Mouse (Mus musculus) heart, embryonic 10.5 days (tissue): ENCODE data around the gene Basp1. TPM values are rescaled to one million over a fixed set of nuclear protein-coding genes. Genes with fewer than 3 reads are reported as not detected.

ENCODE experiments used
- DNase-seq: peaks from one replicate; pipeline ENCODE4 v3.0.0-alpha.2; 2017; ENCODE audit warnings: low spot score
- H3K27ac ChIP-seq: fragments of 300-500 bp; sonication (generic); 2 replicates; pipeline ENCODE4 v1.5.1; 2016; ENCODE audit warnings: mild to moderate bottlenecking
- H3K27me3 ChIP-seq: fragments of 300-500 bp; sonication (generic); 2 replicates; pipeline ENCODE4 v1.6.1; 2016; ENCODE audit warnings: mild to moderate bottlenecking; ENCODE audit not compliant: poor library complexity, insufficient read depth, severe bottlenecking
- H3K36me3 ChIP-seq: fragments of 300-500 bp; sonication (generic); 2 replicates; pipeline ENCODE4 v1.6.1; 2016; ENCODE audit warnings: mild to moderate bottlenecking, moderate library complexity
- H3K4me1 ChIP-seq: fragments of 300-500 bp; sonication (generic); 2 replicates; pipeline ENCODE4 v1.6.1; 2016; ENCODE audit warnings: mild to moderate bottlenecking
- H3K4me3 ChIP-seq: fragments of 300-500 bp; sonication (generic); 2 replicates; pipeline ENCODE4 v1.5.1; 2016; ENCODE audit warnings: mild to moderate bottlenecking, moderate library complexity
- H3K9me3 ChIP-seq: fragments of 300-500 bp; sonication (generic); 2 replicates; pipeline ENCODE4 v1.6.1; 2016; ENCODE audit warnings: mild to moderate bottlenecking, moderate library complexity
- WGBS: fragments of 180-500 bp; shearing (Covaris S2); methylation state at CpG from one replicate; pipeline ENCODE4 v1.1.7; 2016; 5-methylcytosine and 5-hydroxymethylcytosine counted together
- polyA plus RNA-seq: library from polyadenylated mRNA; unstranded; fragments of >200 nt; fragmentation: Nextera tagmentation; extraction: Ambion mirVana; gene quantifications from 2 replicates; pipeline ENCODE4 v1.2.1, GENCODE M21; 2016

Basp1 gene
- polyA plus RNA-seq, 1 experiment from 2014 or later, result 22.0 TPM

GRCm38 (mm10) chr15:25376914-25377313, 36.6 kb downstream of the Basp1 start:
- no peak overlapping the region for H3K27ac ChIP-seq
- H3K27me3 ChIP-seq, result no peaks in the 10 kb centered on the region
- no peak for DNase-seq
- no peaks in the 10 kb centered on the region for H3K9me3 ChIP-seq
- 77% methylated on average over 3 of the region's 3 CpGs for WGBS
- H3K4me1 ChIP-seq, result no peaks in the 10 kb centered on the region
- H3K36me3 ChIP-seq, result 0 out of 2 replicates have a peak, but pooled peaks cover 2% of the 10 kb centered on the region
- no peak overlapping the region for H3K4me3 ChIP-seq

- H3K4me3 ChIP-seq, result no peak overlapping the region
- H3K27me3 ChIP-seq, result no peaks in the 10 kb centered on the region
- no peak overlapping the region for H3K27ac ChIP-seq
- H3K4me1 ChIP-seq, result no peaks in the 10 kb centered on the region
- H3K36me3 ChIP-seq, result no peaks in the 10 kb centered on the region
- 80% methylated on average over 3 of the region's 3 CpGs for WGBS
- no peak for DNase-seq
- no peaks in the 10 kb centered on the region for H3K9me3 ChIP-seq
Measured at GRCm38 (mm10) chr15:25373486-25373885, 40.1 kb downstream of the Basp1 start.

DNA sequence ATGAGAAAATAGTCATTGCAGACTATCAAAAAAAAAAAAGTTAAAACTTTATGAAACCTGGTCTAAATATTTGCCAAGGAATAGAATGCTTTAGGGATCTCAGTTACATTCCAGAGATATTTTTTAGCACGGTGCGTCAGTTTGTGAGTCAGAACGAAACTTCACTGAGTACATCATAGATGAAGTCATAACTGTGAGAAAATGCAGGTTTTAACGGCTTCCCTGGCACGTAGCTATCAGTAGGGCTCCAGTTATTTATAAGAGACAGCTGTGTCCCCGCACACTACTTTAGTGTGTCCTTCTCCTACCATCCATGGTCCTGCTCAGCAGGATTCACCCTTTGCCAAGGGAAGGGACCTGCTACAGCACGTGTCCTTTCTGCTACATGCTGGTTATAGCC, 44.0 kb downstream of the Basp1 start:
- 74% methylated on average over 7 of the region's 7 CpGs for WGBS
- no peaks in the 10 kb centered on the region for H3K9me3 ChIP-seq
- no peaks in the 10 kb centered on the region for H3K36me3 ChIP-seq
- H3K4me1 ChIP-seq, result peaks cover 4% of the 10 kb centered on the region; the same call in 1 of the 2 replicates
- no peaks in the 10 kb centered on the region for H3K27me3 ChIP-seq
- H3K4me3 ChIP-seq, result no peak overlapping the region
- DNase-seq, result no peak
- no peak overlapping the region for H3K27ac ChIP-seq

DNA sequence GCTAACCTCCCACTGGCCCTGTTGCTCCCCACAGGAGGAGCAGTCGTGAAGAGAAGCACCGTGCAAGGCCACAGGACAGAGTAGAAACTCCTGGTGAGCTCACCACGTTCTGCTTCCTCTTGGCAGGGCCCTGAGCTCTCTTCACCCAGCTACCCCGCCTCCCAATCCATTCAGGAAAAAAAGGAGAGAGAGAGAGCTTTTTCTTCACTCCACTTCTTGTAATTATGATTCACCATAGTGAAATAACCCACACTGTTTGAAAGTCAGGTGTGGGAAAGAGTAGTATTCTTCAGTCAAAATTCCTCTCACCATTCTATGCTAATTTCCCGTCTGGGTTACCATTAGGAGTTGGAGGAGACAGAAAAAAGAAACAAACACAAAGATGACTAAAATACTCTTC, 48.1 kb downstream of the Basp1 start:
- no peak overlapping the region for H3K4me3 ChIP-seq
- no peaks in the 10 kb centered on the region for H3K36me3 ChIP-seq
- H3K27me3 ChIP-seq, result no peaks in the 10 kb centered on the region
- no peak for DNase-seq
- no peaks in the 10 kb centered on the region for H3K9me3 ChIP-seq
- no peak overlapping the region; the same call in 1 of the 2 replicates for H3K27ac ChIP-seq
- 35% methylated on average over 5 of the region's 5 CpGs for WGBS
- H3K4me1 ChIP-seq, result peaks cover 8% of the 10 kb centered on the region; the same call in 1 of the 2 replicates

DNA sequence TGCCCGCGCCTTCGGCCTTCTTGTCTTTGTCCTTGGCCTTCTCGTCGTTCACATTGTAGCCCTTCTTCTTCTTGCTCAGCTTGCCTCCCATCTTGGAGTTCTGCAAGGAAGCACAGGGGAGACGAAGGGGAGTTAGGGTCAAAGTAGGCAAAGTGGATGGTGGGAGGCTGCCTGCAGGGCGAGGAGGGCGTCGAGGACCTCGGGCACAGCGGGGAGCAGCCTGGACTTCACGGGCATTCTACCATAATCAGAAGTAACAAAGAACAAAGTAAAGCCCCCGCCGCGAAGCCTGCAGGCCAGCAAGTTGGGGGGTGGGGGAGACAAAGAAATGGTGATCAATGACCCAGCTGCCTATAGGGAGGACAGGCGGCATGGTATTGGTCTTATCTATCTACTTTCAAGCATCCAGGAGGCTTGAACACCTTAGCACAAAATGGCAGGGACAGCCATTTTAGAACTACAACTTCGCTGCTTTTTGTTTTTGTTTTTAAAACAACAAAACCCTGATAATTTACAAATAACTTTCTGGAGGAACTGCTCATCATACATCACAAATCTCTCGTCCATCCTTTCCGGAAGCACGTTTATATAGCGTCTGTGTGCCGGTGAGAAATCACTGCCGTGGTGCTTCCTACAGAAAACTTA, 48.6 kb downstream of the Basp1 start:
- Histone ChIP-seq H3K4me1 (peaks cover 8% of the 10 kb centered on the region; the same call in 1 of the 2 replicates), H3K27ac (peak overlapping the region; percentile 88), H3K36me3 (no peaks in the 10 kb centered on the region), H3K4me3 (peak overlapping the region; percentile 58), H3K27me3 (no peaks in the 10 kb centered on the region), H3K9me3 (no peaks in the 10 kb centered on the region)
- no peak for DNase-seq
- 22% methylated on average over 23 of the region's 23 CpGs for WGBS

- DNase-seq, result no peak
- Histone ChIP-seq H3K36me3 (no peaks in the 10 kb centered on the region), H3K4me3 (peak overlapping the region; percentile 58), H3K4me1 (peaks cover 8% of the 10 kb centered on the region; the same call in 1 of the 2 replicates), H3K9me3 (no peaks in the 10 kb centered on the region), H3K27ac (peak overlapping the region; percentile 88), H3K27me3 (no peaks in the 10 kb centered on the region)
- WGBS, result 15% methylated on average over 97 of the region's 97 CpGs
Measured at GRCm38 (mm10) chr15:25364160-25364818, 49.3 kb downstream of the Basp1 start.

- no peaks in the 10 kb centered on the region for H3K9me3 ChIP-seq
- H3K4me1 ChIP-seq, result peaks cover 8% of the 10 kb centered on the region; the same call in 1 of the 2 replicates
- no peak overlapping the region for H3K4me3 ChIP-seq
- no peaks in the 10 kb centered on the region for H3K27me3 ChIP-seq
- H3K36me3 ChIP-seq, result no peaks in the 10 kb centered on the region
- WGBS, result 87% methylated on average over 9 of the region's 9 CpGs
- no peak overlapping the region for H3K27ac ChIP-seq
- DNase-seq, result no peak
Measured at GRCm38 (mm10) chr15:25363636-25364035, 49.9 kb downstream of the Basp1 start.

GRCm38 (mm10) chr15:25360825-25361224, 52.7 kb downstream of the Basp1 start:
- Histone ChIP-seq H3K27me3 (no peaks in the 10 kb centered on the region), H3K9me3 (no peaks in the 10 kb centered on the region), H3K4me3 (no peak overlapping the region), H3K36me3 (no peaks in the 10 kb centered on the region), H3K4me1 (peaks cover 8% of the 10 kb centered on the region; the same call in 1 of the 2 replicates), H3K27ac (no peak overlapping the region)
- DNase-seq, result no peak
- WGBS, result 50% methylated on average over 5 of the region's 5 CpGs

- 52% methylated on average over 14 of the region's 14 CpGs for WGBS
- no peaks in the 10 kb centered on the region for H3K27me3 ChIP-seq
- no peak overlapping the region; the same call in 1 of the 2 replicates for H3K4me3 ChIP-seq
- H3K36me3 ChIP-seq, result no peaks in the 10 kb centered on the region
- no peak overlapping the region for H3K27ac ChIP-seq
- DNase-seq, result no peak
- no peaks in the 10 kb centered on the region for H3K9me3 ChIP-seq
- H3K4me1 ChIP-seq, result no peaks in the 10 kb centered on the region
Measured at GRCm38 (mm10) chr15:25358680-25359097, 54.9 kb downstream of the Basp1 start.

DNA sequence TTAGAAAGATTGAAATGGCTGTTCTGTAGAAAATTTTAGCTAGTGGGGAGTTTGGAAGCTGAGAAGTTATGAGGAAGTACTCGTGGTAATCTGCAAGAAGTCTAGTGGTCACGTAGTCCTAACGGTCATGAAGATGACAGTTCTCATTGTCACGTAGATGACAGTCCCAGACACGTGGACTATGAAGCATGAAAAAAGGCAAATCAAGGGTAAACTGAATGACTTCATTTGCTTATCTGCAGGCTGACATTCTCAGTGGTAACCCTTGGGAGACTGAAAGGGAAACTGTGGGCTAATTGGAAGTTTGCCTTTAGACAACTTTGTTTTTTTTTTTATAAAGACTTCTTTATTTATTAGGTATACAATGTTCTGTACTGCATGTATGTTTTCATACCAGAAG, 58.2 kb downstream of the Basp1 start:
- H3K4me1 ChIP-seq, result no peaks in the 10 kb centered on the region
- no peaks in the 10 kb centered on the region for H3K36me3 ChIP-seq
- H3K9me3 ChIP-seq, result no peaks in the 10 kb centered on the region
- no peaks in the 10 kb centered on the region for H3K27me3 ChIP-seq
- no peak overlapping the region for H3K27ac ChIP-seq
- DNase-seq, result no peak
- WGBS, result 75% methylated on average over 5 of the region's 5 CpGs
- H3K4me3 ChIP-seq, result no peak overlapping the region

DNA sequence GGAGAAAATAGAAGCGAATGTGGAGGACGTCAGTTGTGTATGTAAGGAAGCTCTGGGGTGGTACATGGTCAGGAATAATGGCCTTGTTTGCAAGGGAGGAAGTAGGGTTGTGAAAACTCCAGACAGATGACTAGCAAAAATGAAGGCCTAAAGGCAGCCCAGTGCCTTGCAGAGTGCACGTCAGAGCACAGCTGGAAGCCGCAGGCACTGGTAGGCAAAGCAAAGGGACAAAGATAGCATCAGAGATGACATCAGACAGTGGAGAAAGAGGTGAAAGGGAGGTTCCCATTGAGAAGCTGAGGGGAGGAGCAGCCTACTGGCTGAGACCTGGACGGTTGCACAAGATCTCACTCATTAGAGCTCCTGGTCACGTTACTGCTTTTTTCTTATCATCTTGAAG, 58.8 kb downstream of the Basp1 start:
- Histone ChIP-seq H3K4me3 (no peak overlapping the region), H3K4me1 (no peaks in the 10 kb centered on the region), H3K27ac (no peak overlapping the region), H3K36me3 (no peaks in the 10 kb centered on the region), H3K27me3 (no peaks in the 10 kb centered on the region), H3K9me3 (no peaks in the 10 kb centered on the region)
- 61% methylated on average over 6 of the region's 6 CpGs for WGBS
- DNase-seq, result no peak

DNA sequence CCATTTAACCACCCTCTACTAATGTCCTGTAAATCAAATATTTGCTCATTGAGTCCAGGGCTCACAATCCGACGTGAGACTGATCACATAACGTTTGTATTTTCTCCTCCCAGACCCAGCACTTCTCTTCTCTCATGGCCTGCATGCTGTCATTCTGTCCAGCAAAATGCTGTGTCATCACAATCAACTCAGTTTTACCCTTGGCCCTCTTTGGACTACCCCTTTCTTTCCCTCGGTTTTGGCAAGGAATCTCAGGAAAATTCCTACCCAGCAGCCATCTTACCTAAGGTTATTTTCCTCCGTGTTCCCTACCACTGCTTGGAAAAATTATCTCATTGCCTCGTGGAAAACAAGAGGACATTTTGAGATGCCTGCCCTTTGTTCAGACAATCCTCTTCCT, 60.1 kb downstream of the Basp1 start:
- Histone ChIP-seq H3K9me3 (no peaks in the 10 kb centered on the region), H3K4me3 (no peak overlapping the region), H3K4me1 (no peaks in the 10 kb centered on the region), H3K36me3 (no peaks in the 10 kb centered on the region), H3K27me3 (no peaks in the 10 kb centered on the region), H3K27ac (no peak overlapping the region)
- DNase-seq, result no peak
- 72% methylated on average over 6 of the region's 6 CpGs for WGBS

DNA sequence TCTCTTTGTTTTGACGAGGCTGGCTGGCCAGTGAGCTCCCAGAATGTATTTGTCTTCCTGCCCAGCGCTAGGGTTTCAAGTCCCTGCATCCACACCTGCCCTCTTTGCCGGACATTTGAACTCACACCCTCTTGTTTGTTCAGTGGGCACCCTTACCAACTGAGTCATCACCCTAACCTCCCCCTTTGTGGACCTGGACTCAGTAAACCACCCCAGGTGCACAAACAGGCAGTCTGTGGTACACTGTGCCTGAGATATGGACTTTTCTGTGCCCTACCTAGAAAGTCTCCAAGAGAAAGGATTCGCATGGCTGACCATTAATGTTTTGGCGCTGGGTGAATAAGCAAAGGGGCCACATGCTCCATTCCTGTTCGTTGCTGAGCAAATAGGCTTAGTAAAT, 70.3 kb downstream of the Basp1 start:
- no peaks in the 10 kb centered on the region for H3K9me3 ChIP-seq
- H3K27ac ChIP-seq, result no peak overlapping the region
- no peak for DNase-seq
- H3K27me3 ChIP-seq, result no peaks in the 10 kb centered on the region
- WGBS, result 80% methylated on average over 6 of the region's 6 CpGs
- H3K36me3 ChIP-seq, result no peaks in the 10 kb centered on the region
- no peaks in the 10 kb centered on the region for H3K4me1 ChIP-seq
- H3K4me3 ChIP-seq, result no peak overlapping the region
